Mouse (Mus musculus) thymus, adult 2 months (tissue): ENCODE data around the gene Endou.

Source experiments
- CTCF ChIP-seq: fragments of 200-500 bp; IDR thresholded peaks from 2 replicates; pipeline ENCODE4 v1.5.1; 2012; ENCODE audit warnings: mild to moderate bottlenecking, control low read depth, low read length, moderate library complexity, borderline replicate concordance; ENCODE audit not compliant: control insufficient read depth, poor library complexity, insufficient read depth; ENCODE audit errors: extremely low read depth
- POLR2A ChIP-seq: fragments of 200-500 bp; IDR thresholded peaks from 2 replicates; pipeline ENCODE4 v1.6.1; 2012; ENCODE audit warnings: mild to moderate bottlenecking, low read length, control low read depth, moderate library complexity; ENCODE audit not compliant: control insufficient read depth, poor library complexity, insufficient read depth; ENCODE audit errors: extremely low read depth

DNA sequence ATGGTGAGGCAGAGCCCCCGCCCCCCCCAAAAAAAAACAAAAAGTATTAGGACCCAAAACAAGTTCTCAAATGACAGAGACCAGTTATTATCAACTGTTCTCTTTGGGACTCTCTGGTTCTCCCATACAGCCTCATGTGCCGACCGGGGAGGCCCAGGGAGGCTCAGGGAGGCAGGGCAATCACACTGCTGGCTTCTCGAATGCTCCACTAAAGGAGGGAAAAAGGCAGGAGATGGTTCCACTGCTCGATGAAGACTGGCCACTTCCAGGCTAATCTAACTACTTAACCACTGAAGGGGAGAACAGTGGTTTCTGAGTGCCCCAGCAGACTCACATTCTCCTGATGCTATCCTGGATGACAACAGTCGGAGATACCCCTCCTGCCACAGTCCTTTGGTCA, 18.6 kb downstream of the Endou start:
- no peak for TF ChIP-seq CTCF
- TF ChIP-seq POLR2A, result no peak
